Mouse (Mus musculus): ENCODE measurements around the gene Acacb.

Acacb gene

DNA sequence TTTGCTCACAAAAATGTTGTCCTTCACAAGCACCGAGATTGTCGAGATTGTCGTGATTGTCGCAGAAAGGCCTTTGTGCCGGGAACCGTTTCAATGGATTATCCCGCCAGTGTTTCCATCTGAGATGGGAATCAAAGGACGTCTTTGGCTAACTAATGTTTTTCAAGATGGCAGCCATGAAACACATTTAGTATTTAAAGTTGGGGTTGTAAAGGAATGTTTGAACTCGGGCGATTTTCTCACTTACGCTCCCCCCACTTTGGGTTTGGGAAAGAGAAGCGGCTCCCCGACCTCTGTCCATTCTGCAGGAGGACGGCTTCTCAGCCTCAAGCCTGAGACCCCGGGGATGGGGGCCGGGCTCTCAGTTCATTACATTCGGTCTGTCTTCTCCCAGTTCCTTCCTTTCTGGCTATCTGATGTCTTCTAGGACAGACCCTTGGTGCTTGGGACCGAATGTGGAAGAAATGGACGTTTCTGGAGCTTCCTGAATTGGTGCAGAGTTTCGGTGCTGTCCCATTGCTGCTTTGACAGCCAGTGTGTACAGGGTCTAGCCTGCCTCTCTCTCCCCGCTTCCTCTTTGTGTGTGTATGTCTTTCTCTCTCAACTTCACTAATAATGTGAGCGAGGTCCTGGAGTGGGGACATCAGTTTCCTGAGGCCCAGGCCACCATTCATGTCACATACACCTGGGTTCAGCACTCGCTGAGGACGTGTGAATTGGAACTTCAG, 153.7 kb downstream of the Acacb start:
- no peak for DNase-seq (ENCODE audit: low read depth, low spot score)

Measured in ZHBTc4 (cell line).